Mouse (Mus musculus) left cerebral cortex, postnatal 4 days (tissue): ENCODE results near the gene Tdrd12. TPM values are rescaled to one million over a fixed set of nuclear protein-coding genes. Genes with fewer than 3 reads are reported as not detected.
"Not testable (repeated sequence)": the region's sequence is repeated elsewhere in the genome, so short reads cannot be mapped to it uniquely, and the experiment has no call there.

Source experiments
- DNase-seq: peaks from one replicate; pipeline ENCODE4 v3.0.0-alpha.2; 2022
- intact Hi-C: fragments of 180-260 bp; cut with DNase I; formaldehyde crosslinking; loops from one replicate; pipeline ENCODE4 v1.15.1; 2025
- total RNA-seq, 2 experiments: library from RNA; stranded (reverse); gene quantifications; 2 replicates each; pipeline ENCODE4 v1.2.3; 2021

Tdrd12 gene
- under 1 TPM; 0.38 to 0.66 TPM for total RNA-seq

GRCm38 (mm10) chr7:35537562-35537961 lies at the start of gene Tdrd12:
Gene Tdrd12, minus strand, starts transcription at chr7:35537745.
- intact Hi-C loops = no loop called here
- no peak for DNase-seq

GRCm38 (mm10) chr7:35586906-35587445 lies 49.4 kb upstream of the Tdrd12 start:
- DNase-seq = no peak
- intact Hi-C loops = no loop called here

DNA sequence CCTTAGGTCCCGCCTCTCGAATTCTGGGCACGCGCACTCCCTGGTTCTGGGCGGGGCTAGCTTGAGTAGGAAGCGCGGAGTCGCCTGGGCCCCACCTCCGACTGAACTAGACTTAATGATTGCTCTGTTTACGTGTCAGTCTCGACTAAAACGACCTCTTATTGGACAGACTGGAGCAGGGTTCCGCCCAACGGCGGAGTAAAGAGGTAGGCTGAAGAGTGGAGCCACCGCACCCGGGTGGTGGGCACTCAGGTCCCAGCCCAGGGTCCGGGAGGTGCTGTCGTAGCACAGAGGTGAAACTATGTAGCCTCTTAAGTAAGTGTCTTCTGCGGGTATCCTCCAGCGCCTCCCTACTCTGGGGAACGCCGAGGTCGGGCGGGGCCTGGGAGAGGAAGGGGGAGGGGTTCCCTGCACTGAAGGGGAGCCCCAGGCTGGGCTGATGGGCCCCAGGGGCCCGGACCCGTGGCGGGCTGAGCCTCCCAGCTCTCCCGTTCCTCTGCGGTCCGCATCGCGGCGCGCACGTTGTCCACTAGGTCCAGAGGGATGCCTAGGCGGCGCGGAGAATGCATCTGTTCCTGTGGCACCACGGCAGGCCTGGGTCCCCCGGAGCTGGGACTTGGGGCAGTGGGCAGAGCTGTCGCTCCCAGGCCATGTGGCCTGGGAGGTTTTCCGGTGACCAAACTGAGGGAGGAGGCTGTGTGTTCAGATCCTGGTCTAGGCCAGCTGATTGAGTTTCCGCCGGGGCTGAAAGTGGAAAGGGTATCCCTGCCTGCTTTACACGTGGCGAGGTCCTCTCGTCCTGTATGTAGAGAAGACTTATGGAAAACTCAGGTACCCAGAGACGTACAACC lies 48.7 kb upstream of the Tdrd12 start, which contains the start of gene Ankrd27:
Gene Ankrd27, plus strand, starts transcription at position 190 of the 851 bp plus-strand sequence.
- intact Hi-C loops = no loop called here
- peak; percentile 95 for DNase-seq

- DNase-seq = peak; percentile 49
- intact Hi-C loops = no loop called here
These were observed 47.9 kb upstream of the Tdrd12 start, which contains the start of gene Rgs9bp for GRCm38 (mm10) chr7:35585191-35586054. Gene Rgs9bp, minus strand, starts transcription at chr7:35585582.

- no peak for DNase-seq
- intact Hi-C loops = no loop called here
These were observed 47.2 kb upstream of the Tdrd12 start for GRCm38 (mm10) chr7:35584786-35585190.

- DNase-seq = no peak
- intact Hi-C loops = no loop called here
These were observed 46.7 kb upstream of the Tdrd12 start for GRCm38 (mm10) chr7:35584068-35584785.

GRCm38 (mm10) chr7:35583476-35584025 lies 46.0 kb upstream of the Tdrd12 start:
- DNase-seq = no peak
- intact Hi-C loops = no loop called here

DNA sequence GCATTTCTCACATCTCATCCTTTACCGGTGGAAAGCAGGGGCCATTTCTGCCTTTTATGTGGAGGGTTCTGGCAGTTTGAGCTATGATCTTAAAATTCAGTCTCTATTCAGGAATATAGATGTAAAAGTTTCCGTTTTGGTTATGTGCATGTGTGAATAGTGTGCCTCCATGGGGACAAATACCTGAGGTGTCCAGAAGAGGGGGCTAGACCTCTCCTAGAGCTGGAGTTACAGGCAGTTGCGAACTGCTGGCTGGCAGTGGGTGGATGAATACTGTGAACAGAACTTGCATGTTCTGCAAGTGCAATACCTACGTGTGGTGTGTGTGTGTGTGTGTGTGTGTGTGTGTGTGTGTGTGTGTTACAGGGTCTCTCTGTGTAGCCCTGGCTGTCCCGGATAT lies 45.2 kb upstream of the Tdrd12 start:
- intact Hi-C loops = no loop called here
- DNase-seq = no peak

DNA sequence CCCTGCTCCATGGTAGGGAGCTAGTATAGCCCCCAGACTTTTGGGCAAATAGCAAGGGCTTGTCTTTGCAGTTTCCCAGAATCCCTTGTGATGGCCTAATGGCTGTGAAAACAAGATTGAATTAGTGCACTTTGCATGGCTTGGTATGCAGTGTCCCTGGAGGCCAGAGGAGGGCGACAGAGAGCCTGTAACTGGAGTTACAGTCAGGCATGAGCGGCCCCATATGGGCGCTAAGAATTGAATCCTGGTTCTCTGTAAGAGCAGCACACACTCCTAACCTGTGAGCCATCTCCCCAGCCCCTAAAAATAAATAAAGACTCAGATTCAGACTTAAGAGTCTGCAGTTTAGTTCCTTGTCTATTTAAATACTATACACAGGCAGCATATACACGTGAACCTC lies 42.3 kb upstream of the Tdrd12 start:
- peak; percentile 46 for DNase-seq
- intact Hi-C loops = no loop called here

- intact Hi-C loops, DNase-seq: not testable (repeated sequence)
These were observed 33.3 kb upstream of the Tdrd12 start for GRCm38 (mm10) chr7:35570883-35571282.

DNA sequence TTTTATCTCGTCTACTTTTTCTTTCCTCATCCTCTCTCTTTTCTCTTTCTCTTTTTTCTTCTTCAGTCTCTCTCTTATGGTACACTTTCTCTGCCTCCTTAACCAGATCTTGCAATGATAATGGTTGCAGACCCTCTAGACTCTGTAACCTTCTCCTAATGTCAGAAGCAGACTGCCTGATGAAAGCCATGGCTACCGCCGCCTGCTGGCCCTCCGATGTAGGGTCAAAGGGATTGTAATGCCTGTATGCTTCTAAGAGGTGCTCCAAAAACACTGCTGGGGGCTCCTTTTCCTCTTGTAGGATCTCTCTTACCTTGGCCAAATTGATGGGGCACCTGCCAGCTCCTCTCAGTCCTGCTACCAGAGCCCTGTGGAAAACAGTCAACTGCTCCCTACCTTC lies 32.2 kb upstream of the Tdrd12 start:
- DNase-seq, intact Hi-C loops: not testable (repeated sequence)

- DNase-seq, intact Hi-C loops: not testable (repeated sequence)
These were observed 28.4 kb upstream of the Tdrd12 start for GRCm38 (mm10) chr7:35565965-35566364.

DNA sequence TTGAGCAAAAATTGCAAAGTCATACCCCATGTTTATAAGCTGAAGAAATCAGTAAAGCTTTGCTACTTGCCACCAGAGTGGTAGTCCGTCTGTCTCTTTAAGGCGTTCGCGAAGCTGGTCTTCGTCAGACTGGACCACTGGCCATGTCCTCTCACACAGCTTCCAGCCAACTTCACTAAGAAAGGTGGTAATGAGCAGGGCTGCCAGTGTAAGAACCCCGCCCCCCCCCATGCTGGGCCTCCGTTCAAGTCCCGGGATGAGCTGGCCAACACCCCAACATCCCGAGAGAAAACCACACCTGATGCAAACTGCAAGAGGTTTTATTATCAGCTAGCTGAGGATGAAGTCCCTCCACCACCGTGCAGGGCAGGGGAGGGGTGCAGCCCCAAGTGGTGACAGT lies 27.3 kb upstream of the Tdrd12 start:
- intact Hi-C loops, DNase-seq: not testable (repeated sequence)

- intact Hi-C loops = no loop called here
- DNase-seq = no peak
These were observed 26.7 kb upstream of the Tdrd12 start for GRCm38 (mm10) chr7:35564067-35564865.

DNA sequence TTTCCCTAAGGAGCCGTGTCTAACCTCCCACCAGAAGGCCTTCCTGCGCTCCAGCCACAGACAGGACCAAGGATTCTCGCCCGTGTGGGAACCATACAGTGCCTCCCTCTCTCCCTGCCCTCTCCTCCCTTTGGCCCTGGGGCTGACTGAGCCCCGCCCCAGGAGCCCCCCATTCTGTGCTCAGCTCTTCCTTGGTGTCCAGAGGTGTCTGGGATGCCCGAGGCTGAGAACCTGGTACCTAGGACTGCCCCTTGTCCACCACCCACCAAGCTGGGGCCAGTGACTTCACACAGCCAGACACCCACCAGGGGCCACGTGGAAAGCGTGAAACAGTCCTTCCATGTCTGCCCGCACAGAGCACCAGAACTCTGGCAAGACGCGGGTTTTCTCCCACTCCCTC lies 25.5 kb upstream of the Tdrd12 start:
- intact Hi-C loops = no loop called here
- no peak for DNase-seq

GRCm38 (mm10) chr7:35559838-35560237 lies 22.3 kb upstream of the Tdrd12 start:
- DNase-seq = no peak
- intact Hi-C loops = loop anchor here (10.0 kb wide), 1 partner anchor 75 kb away; no protein-coding TSS in a partner anchor

- intact Hi-C loops = loop anchor here (10.0 kb wide), 1 partner anchor 76 kb away; no protein-coding TSS in a partner anchor
- DNase-seq = no peak
These were observed 21.1 kb upstream of the Tdrd12 start for GRCm38 (mm10) chr7:35558681-35559080.

DNA sequence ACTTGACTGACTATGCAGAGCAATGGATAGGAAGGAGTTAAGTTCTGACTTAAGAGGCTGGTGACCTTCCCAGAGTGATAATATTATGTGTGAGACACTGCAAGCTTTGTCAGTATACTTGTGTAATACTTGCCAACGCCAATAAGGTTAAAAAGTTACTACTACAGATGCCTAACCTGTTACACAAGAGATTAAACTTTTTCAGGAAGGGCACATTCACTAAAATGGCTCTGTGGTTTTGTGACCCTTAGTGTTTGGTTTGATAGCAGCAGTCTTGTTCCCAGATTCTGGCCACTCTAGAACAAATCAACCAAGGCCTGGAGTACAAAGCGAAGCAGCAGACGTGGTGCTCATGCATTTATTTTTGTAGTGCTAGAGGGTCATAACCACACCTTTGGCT lies 20.0 kb upstream of the Tdrd12 start:
- intact Hi-C loops = loop anchor here (10.0 kb wide), 1 partner anchor 77 kb away; no protein-coding TSS in a partner anchor
- no peak for DNase-seq

DNA sequence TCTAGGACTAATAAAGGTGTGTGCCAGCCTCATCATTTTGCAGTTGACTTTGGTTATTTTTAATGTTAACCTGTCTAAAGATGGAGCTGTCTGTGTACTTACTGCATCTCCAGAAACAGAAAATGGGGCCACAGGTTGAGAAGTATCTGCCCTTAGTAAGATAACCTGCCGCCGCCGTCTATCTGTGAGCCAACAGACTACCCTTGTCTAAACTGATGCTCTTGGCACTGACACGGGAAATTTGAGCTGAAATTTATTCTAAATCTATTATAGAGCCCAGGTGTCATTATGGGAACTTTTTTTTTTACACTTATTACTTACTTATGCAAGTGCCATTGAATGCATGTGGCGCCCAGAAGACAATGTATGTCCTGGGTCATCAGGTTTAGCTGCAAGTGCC lies 19.4 kb upstream of the Tdrd12 start:
- intact Hi-C loops = loop anchor here (10.0 kb wide), 1 partner anchor 78 kb away; no protein-coding TSS in a partner anchor

More for the DNA sequence above, 19.4 kb upstream of the Tdrd12 start:
- DNase-seq = no peak
